Mouse (Mus musculus): ENCODE results near the gene Cped1. TPM values are rescaled to one million over a fixed set of nuclear protein-coding genes. Genes with fewer than 3 reads are reported as not detected.
"Not testable (repeated sequence)": the region's sequence is repeated elsewhere in the genome, so short reads cannot be mapped to it uniquely, and the experiment has no call there.

Gene Cped1
- polyA plus RNA-seq, 1 experiment from 2014 or later: 4.3 TPM

GRCm38 (mm10) chr6:22123332-22123731 lies 137.6 kb downstream of the Cped1 start:
- no peaks in the 10 kb centered on the region for H3K36me3 ChIP-seq (ENCODE audit: control insufficient read depth, insufficient read depth, low read length)
- DNase-seq (ENCODE audit: low spot score): no peak
- H3K27me3 ChIP-seq (replicated peaks; ENCODE audit: control insufficient read depth, insufficient read depth, low read length): no peaks in the 10 kb centered on the region
- no peak overlapping the region for H3K4me3 ChIP-seq (ENCODE audit: low read depth, low read length)
- H3K4me2 ChIP-seq (ENCODE audit: low read length): no peak overlapping the region
- no peaks in the 10 kb centered on the region for H3K9me3 ChIP-seq (replicated peaks; ENCODE audit: control insufficient read depth, low read length)
- ATAC-seq: no peak
- no peaks in the 10 kb centered on the region for H3K4me1 ChIP-seq (ENCODE audit: control insufficient read depth, insufficient read depth, low read length)
- 41% methylated on average over 3 of the region's 3 CpGs for WGBS
- H3K9ac ChIP-seq (ENCODE audit: low read length): no peak overlapping the region
- no peak overlapping the region for H3K27ac ChIP-seq (ENCODE audit: low read depth, low read length)

GRCm38 (mm10) chr6:22124575-22125330 lies 139.0 kb downstream of the Cped1 start:
- H3K36me3 ChIP-seq (ENCODE audit: control insufficient read depth, insufficient read depth, low read length); H3K4me3 ChIP-seq (ENCODE audit: low read depth, low read length); H3K9me3 ChIP-seq (replicated peaks; ENCODE audit: control insufficient read depth, low read length); H3K27me3 ChIP-seq (replicated peaks; ENCODE audit: control insufficient read depth, insufficient read depth, low read length); H3K27ac ChIP-seq (ENCODE audit: low read depth, low read length); DNase-seq (ENCODE audit: low spot score); H3K4me2 ChIP-seq (ENCODE audit: low read length); ATAC-seq; H3K4me1 ChIP-seq (ENCODE audit: control insufficient read depth, insufficient read depth, low read length); H3K9ac ChIP-seq (ENCODE audit: low read length): not testable (repeated sequence)
- 91% methylated on average over 24 of the region's 31 CpGs for whole genome bisulfite sequencing

GRCm38 (mm10) chr6:22135038-22135631 lies 149.4 kb downstream of the Cped1 start:
- no peak for ATAC-seq
- no peaks in the 10 kb centered on the region for H3K36me3 ChIP-seq (ENCODE audit: control insufficient read depth, insufficient read depth, low read length)
- H3K27me3 ChIP-seq (replicated peaks; ENCODE audit: control insufficient read depth, insufficient read depth, low read length): no peaks in the 10 kb centered on the region

GRCm38 (mm10) chr6:22136805-22137204 lies 151.1 kb downstream of the Cped1 start:
- WGBS: 41% methylated on average over 10 of the region's 10 CpGs
- ATAC-seq: no peak
- Histone ChIP-seq H3K9me3 (replicated peaks; ENCODE audit: control insufficient read depth, low read length) (no peaks in the 10 kb centered on the region), H3K27ac (ENCODE audit: low read depth, low read length) (no peak overlapping the region), H3K27me3 (replicated peaks; ENCODE audit: control insufficient read depth, insufficient read depth, low read length) (no peaks in the 10 kb centered on the region), H3K4me1 (ENCODE audit: control insufficient read depth, insufficient read depth, low read length) (no peaks in the 10 kb centered on the region), H3K36me3 (ENCODE audit: control insufficient read depth, insufficient read depth, low read length) (no peaks in the 10 kb centered on the region), H3K9ac (ENCODE audit: low read length) (no peak overlapping the region), H3K4me2 (ENCODE audit: low read length) (no peak overlapping the region), H3K4me3 (ENCODE audit: low read depth, low read length) (no peak overlapping the region)
- no peak for DNase-seq (ENCODE audit: low spot score)

More at GRCm38 (mm10) chr6:22135038-22135631, 149.4 kb downstream of the Cped1 start:
- WGBS: 85% methylated on average over 10 of the region's 10 CpGs
- DNase-seq (ENCODE audit: low spot score): no peak
- Histone ChIP-seq H3K4me3 (ENCODE audit: low read depth, low read length) (no peak overlapping the region), H3K9ac (ENCODE audit: low read length) (no peak overlapping the region), H3K9me3 (replicated peaks; ENCODE audit: control insufficient read depth, low read length) (no peaks in the 10 kb centered on the region), H3K4me2 (ENCODE audit: low read length) (no peak overlapping the region), H3K4me1 (ENCODE audit: control insufficient read depth, insufficient read depth, low read length) (no peaks in the 10 kb centered on the region), H3K27ac (ENCODE audit: low read depth, low read length) (no peak overlapping the region)

- Histone ChIP-seq H3K4me1 (ENCODE audit: control insufficient read depth, insufficient read depth, low read length) (no peaks in the 10 kb centered on the region), H3K4me3 (ENCODE audit: low read depth, low read length) (no peak overlapping the region), H3K27ac (ENCODE audit: low read depth, low read length) (no peak overlapping the region), H3K4me2 (ENCODE audit: low read length) (no peak overlapping the region), H3K9ac (ENCODE audit: low read length) (no peak overlapping the region), H3K36me3 (ENCODE audit: control insufficient read depth, insufficient read depth, low read length) (no peaks in the 10 kb centered on the region), H3K9me3 (replicated peaks; ENCODE audit: control insufficient read depth, low read length) (no peaks in the 10 kb centered on the region), H3K27me3 (replicated peaks; ENCODE audit: control insufficient read depth, insufficient read depth, low read length) (no peaks in the 10 kb centered on the region)
- DNase-seq (ENCODE audit: low spot score) (no peak), ATAC-seq (no peak)
- 58% methylated on average over 8 of the region's 8 CpGs for WGBS
Observed at GRCm38 (mm10) chr6:22140786-22141185, 155.1 kb downstream of the Cped1 start.

- Histone ChIP-seq H3K4me2 (ENCODE audit: low read length) (no peak overlapping the region), H3K36me3 (ENCODE audit: control insufficient read depth, insufficient read depth, low read length) (no peaks in the 10 kb centered on the region), H3K4me1 (ENCODE audit: control insufficient read depth, insufficient read depth, low read length) (no peaks in the 10 kb centered on the region), H3K27me3 (replicated peaks; ENCODE audit: control insufficient read depth, insufficient read depth, low read length) (no peaks in the 10 kb centered on the region), H3K9me3 (replicated peaks; ENCODE audit: control insufficient read depth, low read length) (no peaks in the 10 kb centered on the region), H3K9ac (ENCODE audit: low read length) (no peak overlapping the region), H3K4me3 (ENCODE audit: low read depth, low read length) (no peak overlapping the region), H3K27ac (ENCODE audit: low read depth, low read length) (no peak overlapping the region)
- DNase-seq (ENCODE audit: low spot score) (no peak), ATAC-seq (no peak)
- WGBS: 89% methylated on average over 4 of the region's 4 CpGs
Observed at GRCm38 (mm10) chr6:22147236-22147635, 161.5 kb downstream of the Cped1 start.

GRCm38 (mm10) chr6:22148511-22148910 lies 162.8 kb downstream of the Cped1 start:
- Histone ChIP-seq H3K36me3 (ENCODE audit: control insufficient read depth, insufficient read depth, low read length) (no peaks in the 10 kb centered on the region), H3K4me3 (ENCODE audit: low read depth, low read length) (no peak overlapping the region), H3K9me3 (replicated peaks; ENCODE audit: control insufficient read depth, low read length) (no peaks in the 10 kb centered on the region), H3K4me1 (ENCODE audit: control insufficient read depth, insufficient read depth, low read length) (no peaks in the 10 kb centered on the region), H3K27me3 (replicated peaks; ENCODE audit: control insufficient read depth, insufficient read depth, low read length) (no peaks in the 10 kb centered on the region), H3K27ac (ENCODE audit: low read depth, low read length) (no peak overlapping the region), H3K4me2 (ENCODE audit: low read length) (no peak overlapping the region), H3K9ac (ENCODE audit: low read length) (no peak overlapping the region)
- no peak for ATAC-seq
- no peak for DNase-seq (ENCODE audit: low spot score)
- WGBS: 83% methylated on average over 2 of the region's 2 CpGs

- H3K4me1 ChIP-seq (ENCODE audit: control insufficient read depth, insufficient read depth, low read length): no peaks in the 10 kb centered on the region
- WGBS: 81% methylated on average over 5 of the region's 5 CpGs
- no peak overlapping the region for H3K9ac ChIP-seq (ENCODE audit: low read length)
- H3K36me3 ChIP-seq (ENCODE audit: control insufficient read depth, insufficient read depth, low read length): no peaks in the 10 kb centered on the region
- no peaks in the 10 kb centered on the region for H3K27me3 ChIP-seq (replicated peaks; ENCODE audit: control insufficient read depth, insufficient read depth, low read length)
- H3K4me2 ChIP-seq (ENCODE audit: low read length): no peak overlapping the region
- no peak for DNase-seq (ENCODE audit: low spot score)
- no peaks in the 10 kb centered on the region for H3K9me3 ChIP-seq (replicated peaks; ENCODE audit: control insufficient read depth, low read length)
- H3K4me3 ChIP-seq (ENCODE audit: low read depth, low read length): no peak overlapping the region
- H3K27ac ChIP-seq (ENCODE audit: low read depth, low read length): no peak overlapping the region
- no peak for ATAC-seq
Observed at GRCm38 (mm10) chr6:22157461-22157860, 171.7 kb downstream of the Cped1 start.

- Histone ChIP-seq H3K4me1 (ENCODE audit: control insufficient read depth, insufficient read depth, low read length) (no peaks in the 10 kb centered on the region), H3K9ac (ENCODE audit: low read length) (no peak overlapping the region), H3K9me3 (replicated peaks; ENCODE audit: control insufficient read depth, low read length) (no peaks in the 10 kb centered on the region), H3K4me2 (ENCODE audit: low read length) (no peak overlapping the region), H3K27me3 (replicated peaks; ENCODE audit: control insufficient read depth, insufficient read depth, low read length) (no peaks in the 10 kb centered on the region), H3K27ac (ENCODE audit: low read depth, low read length) (no peak overlapping the region), H3K4me3 (ENCODE audit: low read depth, low read length) (no peak overlapping the region), H3K36me3 (ENCODE audit: control insufficient read depth, insufficient read depth, low read length) (no peaks in the 10 kb centered on the region)
- WGBS: 8% methylated on average over 1 of the region's 1 CpGs
- no peak for ATAC-seq
- no peak for DNase-seq (ENCODE audit: low spot score)
Observed at GRCm38 (mm10) chr6:22161944-22162343, 176.2 kb downstream of the Cped1 start.
